Mouse (Mus musculus) hindbrain, embryonic 14.5 days (tissue): ENCODE measurements around the gene Olfr224. TPM values are rescaled to one million over a fixed set of nuclear protein-coding genes. Genes with fewer than 3 reads are reported as not detected.

ENCODE experiments used
- ATAC-seq: fragments of 200-750 bp; cut with Nextera tagmentation; 2 replicates; pipeline ENCODE4 v1.8.0; 2017; ENCODE audit warnings: moderate number of reproducible peaks, mild to moderate bottlenecking, moderate TSS enrichment, moderate library complexity; ENCODE audit not compliant: low FRiP score
- DNase-seq: peaks from one replicate; pipeline ENCODE4 v3.0.0-alpha.2; 2015; ENCODE audit warnings: low spot score
- H3K27ac ChIP-seq: fragments of 300-500 bp; sonication (generic); 2 replicates; pipeline ENCODE4 v1.5.1; 2014; ENCODE audit warnings: mild to moderate bottlenecking, moderate library complexity
- H3K27me3 ChIP-seq: fragments of 300-500 bp; sonication (generic); 2 replicates; pipeline ENCODE4 v1.6.1; 2014; ENCODE audit warnings: mild to moderate bottlenecking, low read length, mixed read lengths; ENCODE audit not compliant: control insufficient read depth, insufficient read depth
- H3K36me3 ChIP-seq: fragments of 300-500 bp; sonication (generic); replicated peaks from 2 replicates; pipeline ENCODE4 v1.6.1; 2014; ENCODE audit not compliant: control insufficient read depth, insufficient read depth
- H3K4me1 ChIP-seq: fragments of 300-500 bp; sonication (generic); replicated peaks from 2 replicates; pipeline ENCODE4 v1.6.1; 2014; ENCODE audit warnings: antibody characterized with exemption, low read length, mixed read lengths; ENCODE audit not compliant: control insufficient read depth, insufficient read depth
- H3K4me2 ChIP-seq: fragments of 300-500 bp; sonication (generic); replicated peaks from 2 replicates; pipeline ENCODE4 v1.6.1; 2014; ENCODE audit warnings: mild to moderate bottlenecking, moderate library complexity
- H3K4me3 ChIP-seq: fragments of 300-500 bp; sonication (generic); replicated peaks from 2 replicates; pipeline ENCODE4 v1.5.1; 2014; ENCODE audit warnings: mild to moderate bottlenecking, low read length
- H3K9ac ChIP-seq: fragments of 300-500 bp; sonication (generic); 2 replicates; pipeline ENCODE4 v1.6.1; 2014
- H3K9me3 ChIP-seq: fragments of 300-500 bp; sonication (generic); 2 replicates; pipeline ENCODE4 v1.6.1; 2016; ENCODE audit warnings: low read length; ENCODE audit not compliant: control insufficient read depth
- WGBS: fragments of 180-500 bp; shearing (Covaris S2); extraction: QIAGEN DNeasy Blood & Tissue Kit; methylation state at CpG from one replicate; pipeline ENCODE4 v1.1.7; 2014; 5-methylcytosine and 5-hydroxymethylcytosine counted together
- polyA plus RNA-seq: library from polyadenylated mRNA; unstranded; fragments of >200 nt; fragmentation: Nextera tagmentation; extraction: Ambion mirVana; gene quantifications from 2 replicates; pipeline ENCODE4 v1.2.1, GENCODE M21; 2014

The Olfr224 gene
- not detected in 2 replicates for polyA plus RNA-seq

GRCm38 (mm10) chr11:58570405-58570804, at the start of gene Olfr224:
Olfr224 (minus strand) TSS chr11:58570553.
- Histone ChIP-seq H3K27me3 (no peaks in the 10 kb centered on the region), H3K27ac (no peak within 1 kb of the TSS), H3K36me3 (no peaks in the 10 kb centered on the region), H3K4me3 (no peak within 1 kb of the TSS), H3K9ac (no peak within 1 kb of the TSS), H3K9me3 (no peaks in the 10 kb centered on the region), H3K4me2 (no peak within 1 kb of the TSS), H3K4me1 (no peaks in the 10 kb centered on the region)
- WGBS = 81% methylated on average over 5 of the region's 5 CpGs
- ATAC-seq (no peak), DNase-seq (no peak)

GRCm38 (mm10) chr11:58618793-58619192, 48.4 kb upstream of the Olfr224 start:
- Histone ChIP-seq H3K9ac (no peak overlapping the region), H3K4me3 (no peak overlapping the region), H3K4me2 (no peak overlapping the region), H3K27me3 (no peaks in the 10 kb centered on the region), H3K4me1 (no peaks in the 10 kb centered on the region), H3K27ac (no peak overlapping the region), H3K36me3 (no peaks in the 10 kb centered on the region), H3K9me3 (no peaks in the 10 kb centered on the region)
- ATAC-seq (no peak), DNase-seq (no peak)
- 46% methylated on average over 6 of the region's 6 CpGs for WGBS

- H3K4me2 ChIP-seq = no peak overlapping the region
- no peaks in the 10 kb centered on the region for H3K36me3 ChIP-seq
- H3K4me1 ChIP-seq = no peaks in the 10 kb centered on the region
- H3K27me3 ChIP-seq = no peaks in the 10 kb centered on the region
- H3K27ac ChIP-seq = no peak overlapping the region
- no peak overlapping the region for H3K9ac ChIP-seq
- no peak for ATAC-seq
- no peak overlapping the region for H3K4me3 ChIP-seq
- WGBS = 74% methylated on average over 3 of the region's 3 CpGs
- no peaks in the 10 kb centered on the region for H3K9me3 ChIP-seq
- no peak for DNase-seq
Measured at GRCm38 (mm10) chr11:58618369-58618768, 48.0 kb upstream of the Olfr224 start.

DNA sequence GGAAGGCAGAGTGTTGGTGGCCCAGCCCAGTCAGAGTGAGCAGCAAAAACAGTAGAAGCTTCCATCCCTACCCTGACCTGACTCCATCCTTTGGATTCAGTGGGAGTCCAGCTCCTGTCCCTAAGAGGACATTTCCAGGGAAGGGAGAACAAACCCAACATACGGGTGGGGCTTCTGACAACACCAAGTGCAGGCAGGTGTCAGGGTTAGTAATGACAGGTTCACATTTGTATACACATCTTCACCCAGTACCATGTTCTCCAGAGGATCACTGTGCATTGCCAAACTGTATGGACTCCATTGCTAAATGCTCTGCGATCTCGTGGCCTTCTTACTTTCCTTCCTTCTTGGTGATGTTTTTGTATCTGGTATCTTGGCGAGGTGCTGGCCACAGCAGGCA, 45.6 kb upstream of the Olfr224 start, which contains the start of gene 2210407C18Rik:
Gene 2210407C18Rik (minus strand): TSS at position 101 of the 400 bp plus-strand sequence.
- Histone ChIP-seq H3K27ac (no peak within 1 kb of the TSS), H3K9me3 (no peaks in the 10 kb centered on the region), H3K4me2 (no peak within 1 kb of the TSS), H3K36me3 (no peaks in the 10 kb centered on the region), H3K9ac (no peak within 1 kb of the TSS), H3K27me3 (no peaks in the 10 kb centered on the region), H3K4me1 (no peaks in the 10 kb centered on the region), H3K4me3 (no peak within 1 kb of the TSS)
- ATAC-seq (no peak), DNase-seq (no peak)
- WGBS = 89% methylated on average over 4 of the region's 4 CpGs

DNA sequence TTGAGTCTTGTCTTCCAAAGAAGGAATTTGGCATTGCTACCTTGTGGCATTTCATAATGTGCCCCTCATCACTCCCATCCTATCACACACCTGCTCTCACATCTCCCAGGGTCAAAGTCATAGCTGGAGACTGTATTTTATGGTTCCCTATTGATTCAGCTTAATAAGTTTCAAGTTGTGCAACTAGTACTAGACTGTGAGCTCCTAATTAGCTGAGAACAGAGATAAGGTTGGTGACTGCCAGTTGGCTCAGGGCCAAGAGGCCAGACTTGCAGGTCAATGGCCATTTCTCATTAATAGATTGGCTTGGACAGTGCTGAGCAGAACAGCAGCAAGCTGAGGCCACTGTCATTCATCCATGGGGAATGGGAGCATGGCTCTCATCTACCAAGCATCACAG, 44.2 kb upstream of the Olfr224 start:
- Histone ChIP-seq H3K27ac (no peak overlapping the region), H3K27me3 (no peaks in the 10 kb centered on the region), H3K9ac (no peak overlapping the region), H3K9me3 (no peaks in the 10 kb centered on the region), H3K4me2 (no peak overlapping the region), H3K36me3 (no peaks in the 10 kb centered on the region), H3K4me3 (no peak overlapping the region), H3K4me1 (no peaks in the 10 kb centered on the region)
- DNase-seq (no peak), ATAC-seq (no peak)

- H3K27me3 ChIP-seq = no peaks in the 10 kb centered on the region
- H3K36me3 ChIP-seq = no peaks in the 10 kb centered on the region
- H3K4me1 ChIP-seq = no peaks in the 10 kb centered on the region
- no peak overlapping the region for H3K4me3 ChIP-seq
- no peak overlapping the region for H3K27ac ChIP-seq
- ATAC-seq = no peak
- no peak for DNase-seq
- no peak overlapping the region for H3K9ac ChIP-seq
- H3K4me2 ChIP-seq = no peak overlapping the region
- H3K9me3 ChIP-seq = no peaks in the 10 kb centered on the region
- WGBS = 86% methylated on average over 3 of the region's 3 CpGs
Measured at GRCm38 (mm10) chr11:58613359-58613758, 43.0 kb upstream of the Olfr224 start.

GRCm38 (mm10) chr11:58607030-58607429, 36.7 kb upstream of the Olfr224 start:
- ATAC-seq (no peak), DNase-seq (no peak)
- H3K4me3 ChIP-seq = no peak overlapping the region
- no peaks in the 10 kb centered on the region for H3K9me3 ChIP-seq
- H3K4me1 ChIP-seq = no peaks in the 10 kb centered on the region
- no peak overlapping the region for H3K27ac ChIP-seq
- no peak overlapping the region for H3K9ac ChIP-seq
- no peaks in the 10 kb centered on the region for H3K36me3 ChIP-seq
- WGBS = 74% methylated on average over 6 of the region's 6 CpGs
- no peaks in the 10 kb centered on the region for H3K27me3 ChIP-seq
- no peak overlapping the region for H3K4me2 ChIP-seq

- H3K36me3 ChIP-seq = no peaks in the 10 kb centered on the region
- no peak overlapping the region for H3K4me2 ChIP-seq
- H3K27me3 ChIP-seq = no peaks in the 10 kb centered on the region
- DNase-seq = no peak
- ATAC-seq = no peak
- 91% methylated on average over 12 of the region's 12 CpGs for WGBS
- no peak overlapping the region for H3K27ac ChIP-seq
- H3K9ac ChIP-seq = no peak overlapping the region
- no peaks in the 10 kb centered on the region for H3K4me1 ChIP-seq
- H3K4me3 ChIP-seq = no peak overlapping the region
- H3K9me3 ChIP-seq = no peaks in the 10 kb centered on the region
Measured at GRCm38 (mm10) chr11:58606177-58606919, 36.0 kb upstream of the Olfr224 start.

- no peak overlapping the region for H3K27ac ChIP-seq
- no peak overlapping the region for H3K4me2 ChIP-seq
- ATAC-seq (no peak), DNase-seq (no peak)
- no peaks in the 10 kb centered on the region for H3K27me3 ChIP-seq
- no peaks in the 10 kb centered on the region for H3K9me3 ChIP-seq
- H3K36me3 ChIP-seq = no peaks in the 10 kb centered on the region
- H3K9ac ChIP-seq = no peak overlapping the region
- H3K4me1 ChIP-seq = no peaks in the 10 kb centered on the region
- no peak overlapping the region for H3K4me3 ChIP-seq
- WGBS = 88% methylated on average over 3 of the region's 3 CpGs
Measured at GRCm38 (mm10) chr11:58605228-58605627, 34.9 kb upstream of the Olfr224 start.

DNA sequence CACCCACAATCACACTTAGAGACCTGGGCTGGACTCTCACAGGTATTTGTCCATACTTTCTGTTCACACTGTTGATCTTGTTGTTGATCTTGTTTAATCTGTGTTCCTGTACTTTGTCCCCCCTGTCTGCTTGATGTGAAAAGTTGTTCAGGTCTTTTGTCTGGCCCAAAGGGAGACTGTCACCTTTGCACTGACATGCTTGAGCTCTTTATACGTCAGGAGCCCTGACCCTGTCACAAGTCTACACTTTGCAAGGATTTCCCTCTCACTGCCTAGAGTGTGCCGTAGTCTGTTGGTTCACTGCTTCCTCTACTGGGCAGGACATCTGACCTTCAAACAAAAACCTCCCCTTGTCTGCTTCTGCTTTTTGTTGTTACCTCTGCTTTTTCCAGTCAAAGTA, 34.3 kb upstream of the Olfr224 start:
- H3K36me3 ChIP-seq = no peaks in the 10 kb centered on the region
- no peak for DNase-seq
- no peak overlapping the region for H3K4me2 ChIP-seq
- ATAC-seq = no peak
- no peaks in the 10 kb centered on the region for H3K9me3 ChIP-seq
- H3K9ac ChIP-seq = no peak overlapping the region
- no peak overlapping the region for H3K27ac ChIP-seq
- no peaks in the 10 kb centered on the region for H3K27me3 ChIP-seq
- WGBS = 73% methylated on average over 2 of the region's 2 CpGs
- H3K4me1 ChIP-seq = no peaks in the 10 kb centered on the region
- no peak overlapping the region for H3K4me3 ChIP-seq
